Mouse (Mus musculus): Measurements from ENCODE around the gene Bloc1s3.

- TF ChIP-seq POLR2A (IDR thresholded peaks at IDR 0.05; ENCODE audit: control insufficient read depth, extremely low read depth, insufficient read depth, low read length, poor library complexity), result no peak
- no peak for TF ChIP-seq CTCF (IDR thresholded peaks at IDR 0.05; ENCODE audit: borderline replicate concordance, control insufficient read depth, extremely low read depth, insufficient read depth, low read length, poor library complexity)
Observed at GRCm38 (mm10) chr7:19468279-19468678, 39.9 kb downstream of the Bloc1s3 start.
